Mouse (Mus musculus): ENCODE measurements around the gene Nhsl1.

DNA sequence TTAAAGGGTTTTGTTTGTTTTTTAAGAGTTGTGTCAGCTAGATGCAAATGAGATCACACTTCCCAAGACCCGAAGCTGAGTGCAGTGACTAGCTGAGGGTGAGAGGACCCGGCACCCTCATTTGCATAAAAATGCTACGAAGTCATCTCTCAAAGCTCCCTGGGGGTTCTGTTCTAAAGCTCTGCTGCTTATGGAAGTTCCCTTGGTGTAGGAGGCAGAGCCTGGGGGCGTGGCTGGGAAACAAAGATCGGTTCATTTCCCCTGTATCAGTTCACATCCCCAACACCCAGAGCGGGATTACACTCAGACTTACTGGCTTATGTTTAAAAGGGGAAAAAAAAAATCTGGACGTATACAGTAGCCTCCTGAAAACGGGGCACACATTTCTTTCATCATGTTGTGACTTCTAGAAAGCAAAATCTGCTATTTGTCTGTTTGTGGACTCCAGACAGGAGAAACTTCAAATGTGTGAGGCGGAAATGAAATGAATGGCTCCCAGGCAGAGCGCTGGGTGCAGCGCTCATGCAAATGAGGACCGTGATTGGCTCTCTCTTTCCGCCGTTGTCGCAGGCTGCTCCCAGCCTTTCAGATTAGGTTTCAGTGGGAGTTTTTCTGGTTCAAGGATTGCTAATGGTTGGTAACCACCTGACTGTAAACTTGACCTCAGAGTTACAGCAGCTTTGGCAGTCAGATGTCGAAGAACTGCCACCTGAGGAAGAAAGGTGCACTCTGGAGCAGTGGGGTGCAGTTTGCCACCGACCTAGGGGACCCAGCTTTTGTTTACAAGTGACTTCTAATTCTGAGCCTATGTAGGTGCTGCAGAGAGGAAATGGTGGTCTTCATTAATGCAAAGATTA is 150.7 kb downstream of the Nhsl1 start:
- TF ChIP-seq CTCF (IDR thresholded peaks at IDR 0.05; ENCODE audit: borderline replicate concordance, insufficient read depth, low read depth, low read length), result no peak
- no peak for TF ChIP-seq POLR2A (IDR thresholded peaks at IDR 0.05; ENCODE audit: borderline replicate concordance, insufficient read depth, low read length)

Measured in cerebellum, adult 2 months (tissue).